Mouse (Mus musculus): ENCODE measurements at regions not wholly inside any gene's neighbourhood (a gene's known extent, or its start where the extent isn't known, plus 50 kb on each side); places are given as distances from the start of the nearest gene placed in this dataset.

DNA sequence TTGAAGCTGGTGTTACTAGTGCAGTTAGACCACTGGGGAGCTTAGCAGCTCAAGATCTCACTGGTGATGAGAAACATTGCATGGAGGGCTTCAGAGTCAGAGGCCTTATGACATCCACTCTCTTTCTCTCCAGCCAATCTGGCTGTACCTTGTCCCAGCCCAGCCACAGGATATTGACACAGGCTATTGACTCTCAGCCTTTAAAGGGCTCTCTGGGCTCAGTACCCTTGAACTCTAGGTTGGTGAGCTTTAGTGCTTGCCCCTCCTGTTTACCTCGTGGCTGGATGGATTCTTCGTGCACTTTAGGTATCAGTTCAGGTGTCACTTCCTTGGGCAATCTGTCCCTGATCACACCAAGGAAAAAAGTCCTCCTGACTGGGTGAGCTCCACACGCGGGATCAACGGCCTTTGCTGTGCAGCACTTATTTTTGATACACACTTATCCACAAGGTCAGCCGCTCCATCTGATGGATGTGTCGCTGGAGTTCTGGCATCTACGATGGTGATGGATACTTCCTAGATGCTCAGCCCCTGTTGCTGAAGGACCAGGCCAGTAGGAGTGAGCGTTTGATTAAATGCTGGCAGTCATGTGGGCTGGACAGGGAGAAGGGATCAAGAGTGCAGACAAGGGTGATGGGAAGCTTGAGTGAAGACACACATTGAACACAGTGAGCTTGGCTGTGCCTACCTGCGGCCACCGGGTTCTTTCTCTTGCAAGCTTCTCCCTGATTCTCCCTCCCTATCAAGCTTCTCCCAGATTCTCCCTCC, 177.7 kb downstream of the Snx10 start:
- peak; percentile 10 for DNase-seq

DNA sequence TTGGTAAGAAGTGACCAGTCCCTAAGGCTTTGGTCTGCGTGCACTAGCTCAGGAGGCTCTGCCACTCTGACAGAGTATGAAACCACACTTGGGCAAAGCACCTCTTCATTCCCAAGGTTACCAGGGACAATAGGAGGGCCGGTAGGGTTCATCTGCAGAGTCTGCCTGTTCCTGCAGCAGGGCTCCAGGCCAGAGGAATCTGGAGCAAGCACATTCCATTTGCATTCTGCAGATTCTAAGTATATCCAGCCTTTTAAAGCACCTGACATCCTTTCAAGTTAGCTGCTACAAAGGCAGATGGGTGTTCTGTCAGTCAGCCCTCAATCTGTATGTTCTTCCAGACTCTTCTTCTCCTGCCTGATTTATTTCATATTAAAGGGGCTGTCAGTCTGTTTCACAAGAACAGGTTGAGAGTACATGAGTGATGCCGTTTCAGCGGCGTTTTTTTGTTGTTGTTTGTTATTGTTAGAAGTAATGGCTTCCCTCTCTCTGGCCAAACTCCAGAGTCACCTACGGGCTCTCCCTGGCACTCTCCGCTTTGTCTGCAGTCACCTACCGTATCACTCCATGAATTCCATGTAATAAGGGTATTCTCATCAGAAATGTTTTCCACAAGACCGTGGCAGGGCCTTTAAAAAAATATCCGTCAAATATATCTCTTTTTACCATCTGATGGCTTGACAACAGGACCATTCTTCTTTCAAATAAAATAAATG, 178.9 kb downstream of the Snx10 start:
- peak; percentile 20 for DNase-seq

DNA sequence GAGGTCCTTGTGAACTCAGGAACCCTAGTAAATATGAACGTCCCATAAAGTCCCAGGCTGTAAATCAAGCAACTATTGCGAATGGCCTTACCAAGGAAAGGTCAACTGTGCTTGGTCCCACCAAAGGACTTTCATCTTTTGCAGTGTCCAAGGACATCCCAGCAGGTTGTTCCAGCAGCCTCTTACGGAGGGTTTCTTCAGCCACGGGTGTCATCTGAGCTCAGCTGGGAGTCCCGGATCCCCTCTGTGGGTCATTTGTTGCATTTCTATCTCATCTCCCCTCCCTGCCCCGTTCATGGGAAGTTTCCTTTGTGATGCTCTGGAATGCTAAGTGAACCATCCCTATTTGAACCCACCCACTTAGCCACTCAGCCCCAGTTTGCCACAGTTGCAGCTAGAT, 184.3 kb downstream of the Snx10 start:
- peak; percentile 73 for DNase-seq

- peak; percentile 56 for DNase-seq
Measured at GRCm38 (mm10) chr6:51708668-51709339, 185.1 kb downstream of the Snx10 start.

GRCm38 (mm10) chr6:51709340-51710067, 185.8 kb downstream of the Snx10 start:
- peak; percentile 71 for DNase-seq

DNA sequence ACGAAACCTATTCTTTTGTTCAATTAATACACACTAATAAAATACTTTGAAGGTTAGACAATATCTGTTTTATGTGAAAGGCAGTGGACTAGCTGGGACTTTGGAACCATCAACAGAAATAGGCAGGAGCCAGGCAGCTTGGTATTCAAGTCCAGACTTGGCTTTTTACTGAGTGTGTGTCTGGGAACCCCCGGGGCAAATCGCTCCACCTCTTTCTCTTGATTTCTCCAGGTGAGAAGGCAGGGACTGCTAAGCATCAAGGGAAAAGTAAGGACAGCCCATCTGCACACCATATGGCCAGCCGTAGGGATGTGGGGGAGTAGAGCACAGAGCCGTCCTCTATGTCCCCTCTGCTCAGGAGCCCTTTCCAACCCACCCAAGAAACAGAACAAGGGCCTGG, 186.5 kb downstream of the Snx10 start:
- no peak for DNase-seq

GRCm38 (mm10) chr6:51710926-51711615, 187.4 kb downstream of the Snx10 start:
- peak; percentile 86 for DNase-seq

DNA sequence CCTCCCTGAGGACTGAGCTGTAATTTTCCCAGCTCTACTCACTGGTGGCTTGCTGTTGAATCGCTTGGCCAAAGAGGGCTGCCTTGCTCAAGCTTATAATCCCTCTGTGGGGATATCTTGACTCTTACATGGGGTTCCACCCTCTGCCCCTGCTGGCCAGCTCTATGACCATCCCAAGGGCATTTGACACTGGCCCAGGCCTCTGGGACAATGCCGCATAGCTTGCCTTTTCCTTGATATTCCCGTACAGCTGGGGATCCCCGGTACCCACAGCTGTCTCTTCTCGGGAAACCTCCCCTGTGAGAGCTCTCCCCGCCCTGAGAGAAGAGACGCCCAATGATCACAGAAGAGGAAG, 187.9 kb downstream of the Snx10 start:
- DNase-seq: peak; percentile 52

DNA sequence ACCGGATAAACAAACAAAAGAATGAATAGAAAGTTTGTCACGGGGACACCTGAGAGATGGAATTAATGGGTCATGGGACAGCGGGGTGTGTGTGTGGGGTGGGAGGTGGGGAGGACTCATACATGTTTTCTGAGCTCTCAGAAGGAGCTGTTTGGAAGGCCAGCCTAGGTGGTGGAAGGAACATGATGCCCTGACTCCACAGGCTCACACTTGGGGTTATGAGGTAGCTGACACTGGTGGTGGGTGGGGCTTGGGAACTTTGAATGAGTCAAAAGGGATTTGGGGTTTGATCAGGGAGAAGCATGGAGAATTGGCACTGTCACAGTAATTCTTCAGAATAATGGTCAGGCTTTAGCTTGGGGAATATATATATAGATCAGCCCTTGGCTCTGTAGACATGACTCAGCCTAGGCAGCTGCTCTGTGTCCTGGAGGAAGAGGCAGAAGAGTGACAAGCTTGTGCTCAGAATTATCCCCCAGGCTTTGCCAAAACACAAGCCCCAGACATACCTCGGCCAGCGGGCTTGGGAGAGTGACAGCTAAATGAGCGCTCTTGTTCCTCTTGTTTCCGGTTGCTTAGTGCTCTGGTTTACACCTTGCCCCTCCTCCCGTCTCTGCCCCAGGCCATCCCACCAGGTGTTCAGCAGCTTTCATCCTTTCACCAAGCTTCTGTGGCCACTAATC, 191.6 kb downstream of the Snx10 start:
- DNase-seq: no peak

- no peak for DNase-seq
Measured at GRCm38 (mm10) chr6:51717386-51717785, 193.7 kb downstream of the Snx10 start.

DNA sequence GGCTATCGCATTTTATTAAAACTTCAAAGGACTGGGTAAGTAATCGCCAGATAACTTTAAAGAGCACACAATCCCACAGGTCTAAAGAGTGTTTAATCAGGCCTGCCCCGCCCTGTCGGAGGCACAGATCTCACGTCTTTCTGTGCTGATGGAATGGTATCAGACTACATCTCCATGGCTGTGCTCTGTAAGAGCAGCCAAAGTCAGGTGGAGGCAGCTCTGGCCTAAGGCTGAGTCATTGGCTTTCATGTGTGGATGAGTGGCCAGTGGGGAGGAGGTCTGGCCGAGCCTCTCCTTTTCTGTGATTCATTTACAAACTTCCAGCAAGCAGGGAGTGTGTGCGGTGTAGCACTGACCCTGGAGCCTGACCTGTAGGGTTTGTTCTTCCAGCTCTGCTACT, 197.0 kb downstream of the Snx10 start:
- peak; percentile 76 for DNase-seq

- peak; percentile 39 for DNase-seq
Measured at GRCm38 (mm10) chr6:51723053-51723452, 199.4 kb downstream of the Snx10 start.

DNA sequence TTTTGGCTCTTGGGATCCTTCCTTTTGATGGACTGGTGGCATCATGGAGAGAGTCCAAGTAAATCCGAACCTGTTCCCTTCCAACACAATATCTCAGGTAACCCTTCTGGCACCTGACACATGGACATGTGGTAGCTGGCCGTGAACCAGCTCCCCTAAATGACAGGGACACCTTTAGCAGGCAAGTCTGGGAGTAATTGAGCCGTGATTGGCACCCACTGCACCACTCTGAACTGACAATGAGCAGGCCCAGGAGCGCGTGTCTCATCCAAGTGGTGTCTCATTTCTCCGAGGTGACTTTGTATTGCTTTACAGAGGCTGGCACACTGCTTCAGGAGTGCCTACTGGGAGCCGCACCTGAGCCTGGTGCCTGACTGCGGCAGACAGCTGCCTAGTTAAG, 203.5 kb downstream of the Snx10 start:
- no peak for DNase-seq

- DNase-seq: no peak
Measured at GRCm38 (mm10) chr6:51728816-51729562, 205.3 kb downstream of the Snx10 start.

DNA sequence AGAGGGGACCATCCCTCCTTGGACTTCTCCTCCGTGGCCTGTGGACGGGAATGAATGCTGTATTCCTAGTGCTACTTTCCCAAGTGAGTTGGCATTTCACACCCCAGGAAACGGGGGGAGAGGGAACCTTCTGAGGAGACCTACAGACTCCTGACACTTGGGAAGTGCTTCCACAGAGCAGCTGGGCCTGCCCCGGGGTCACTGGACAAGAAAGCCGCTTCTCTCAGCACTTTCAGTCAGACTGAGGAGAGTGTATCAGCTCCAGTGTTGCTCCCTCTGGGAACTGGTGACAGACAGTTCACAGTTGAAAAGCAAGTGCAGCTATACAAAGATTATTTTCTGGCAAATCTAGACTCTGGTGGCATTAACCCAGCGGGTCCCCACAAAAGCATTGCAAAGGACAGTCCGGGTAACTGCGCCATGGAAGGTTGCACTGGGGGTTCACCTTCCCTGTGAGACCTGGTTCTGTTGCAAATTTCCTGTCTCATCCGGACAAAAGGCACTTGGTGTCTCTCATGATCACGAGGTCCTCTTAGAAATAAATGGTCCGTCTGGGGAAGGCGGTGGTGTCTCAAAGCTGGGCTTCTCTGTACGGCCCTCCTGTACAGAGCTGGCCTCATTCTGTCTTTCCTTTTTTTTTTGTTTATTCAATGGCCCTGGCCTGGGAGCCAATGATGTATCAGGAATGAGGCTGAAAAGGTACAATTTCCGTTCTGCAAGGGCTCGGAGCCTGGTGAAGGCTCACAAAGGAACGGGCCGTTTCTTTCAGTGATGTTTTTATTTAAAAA, 207.1 kb downstream of the Snx10 start:
- DNase-seq: no peak

DNA sequence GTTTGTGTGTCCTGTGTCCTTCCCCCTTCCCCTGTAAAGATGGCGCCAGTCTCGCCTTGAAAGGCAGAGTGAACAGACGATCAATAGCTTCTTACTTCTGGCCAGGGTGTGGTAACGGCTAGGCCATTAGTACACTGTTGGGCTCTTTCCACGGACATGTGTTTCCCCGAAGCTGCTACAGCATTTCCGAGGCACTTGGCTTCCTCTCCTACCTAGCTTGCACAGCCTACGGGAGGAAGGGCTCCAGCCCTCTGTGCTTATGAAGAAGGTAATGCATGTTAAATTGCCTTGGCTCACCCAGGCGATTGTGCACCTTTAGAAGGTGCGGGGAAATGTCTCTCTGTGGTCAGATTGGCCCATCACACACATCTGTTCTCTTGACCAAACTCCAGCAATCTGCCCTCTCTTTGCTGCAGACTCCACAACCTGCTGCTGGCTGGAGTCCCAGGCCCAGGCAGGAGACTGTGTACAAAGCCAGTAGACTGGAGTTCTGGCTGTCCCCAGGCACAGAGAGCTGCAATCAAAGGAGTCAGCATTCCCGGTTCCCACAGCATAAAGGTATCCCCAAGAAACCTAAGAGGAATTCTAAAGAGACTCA, 208.7 kb downstream of the Snx10 start:
- DNase-seq: peak; percentile 44

DNA sequence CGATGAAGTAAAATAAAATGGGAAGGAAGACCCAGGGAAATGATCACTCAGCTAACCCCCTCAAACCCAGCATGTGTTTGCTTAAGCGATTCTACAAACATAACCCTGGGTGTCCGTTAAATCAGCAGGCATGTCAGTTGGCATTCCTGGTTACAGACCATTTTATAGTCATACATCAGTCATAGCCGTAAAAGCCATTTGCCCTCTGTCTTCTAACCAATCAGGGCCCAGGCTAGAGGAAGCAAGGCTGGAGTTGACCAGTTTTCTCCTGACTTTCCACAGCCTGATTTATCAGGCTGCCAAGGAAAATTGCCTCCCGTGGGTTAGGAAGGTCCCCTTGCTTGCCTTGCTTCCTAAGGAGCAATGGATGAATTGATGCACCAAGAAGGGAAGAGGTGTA, 212.3 kb downstream of the Snx10 start:
- DNase-seq: no peak

DNA sequence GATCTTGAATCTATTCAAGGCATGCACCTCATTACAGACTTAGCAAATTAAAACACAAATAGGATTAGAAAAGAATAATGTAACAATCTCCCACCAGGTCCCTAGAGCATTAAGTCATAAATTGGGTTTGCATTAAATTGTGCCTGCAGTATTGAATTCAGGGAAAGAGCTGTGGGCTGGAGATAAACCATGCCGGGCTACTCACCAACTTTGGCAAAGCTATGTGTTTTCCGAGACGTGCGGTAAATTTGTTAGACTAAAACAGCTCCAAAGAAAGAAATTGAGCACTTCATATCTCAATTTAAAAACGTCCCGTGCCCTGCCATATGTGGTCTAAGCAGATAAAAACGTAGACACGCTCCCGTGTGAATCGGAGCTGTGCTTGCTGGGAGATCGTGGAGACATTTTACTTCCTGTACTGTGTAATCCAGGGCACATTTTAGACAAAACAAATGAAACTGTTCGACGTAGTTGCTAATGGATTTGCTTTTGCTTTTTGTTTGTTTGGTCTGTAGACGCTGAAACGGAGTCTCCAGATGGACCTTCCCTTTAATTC, 219.5 kb downstream of the Snx10 start:
- DNase-seq: no peak

DNA sequence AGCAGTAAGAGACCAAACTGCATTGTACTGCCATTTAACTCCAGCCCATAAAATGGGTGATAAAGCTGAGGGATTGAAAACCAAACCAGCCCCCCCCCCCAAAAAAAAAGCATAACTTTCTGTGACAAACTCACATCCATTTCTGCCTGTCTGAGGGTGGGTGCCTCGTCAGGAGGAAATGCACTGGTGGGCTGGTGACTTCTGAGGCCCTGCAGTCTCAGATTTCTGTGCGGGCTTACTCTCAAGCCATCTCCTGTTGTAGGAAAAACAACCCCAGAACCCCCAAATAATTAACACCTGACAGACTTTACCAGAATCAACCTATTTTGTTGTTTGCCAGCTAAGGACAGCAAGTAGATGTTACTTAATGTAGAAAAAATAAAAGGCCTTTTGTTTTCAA, 220.9 kb downstream of the Snx10 start:
- no peak for DNase-seq
